Mouse (Mus musculus): ENCODE data around the gene Txlna. TPM values are rescaled to one million over a fixed set of nuclear protein-coding genes. Genes with fewer than 3 reads are reported as not detected.

Txlna gene
- polyA plus RNA-seq, 1 experiment from 2014 or later: 64.1 TPM

GRCm38 (mm10) chr4:129576863-129577491, 63.9 kb downstream of the Txlna start:
- DNase-seq (peak; percentile 83), ATAC-seq (ENCODE audit: low FRiP score, low TSS enrichment) (no peak)
- Histone ChIP-seq H3K4me1 (ENCODE audit: control insufficient read depth, insufficient read depth, low read length) (0 out of 2 replicates have a peak, but pooled peaks cover 8% of the 10 kb centered on the region), H3K9ac (replicated peaks; ENCODE audit: low read length) (peak overlapping the region; percentile 23; the same call in 1 of the 2 replicates), H3K9me3 (ENCODE audit: control insufficient read depth, low read length) (no peaks in the 10 kb centered on the region), H3K27me3 (ENCODE audit: control insufficient read depth, insufficient read depth, low read length) (no peaks in the 10 kb centered on the region), H3K27ac (replicated peaks; ENCODE audit: low read depth, low read length) (no peak overlapping the region), H3K36me3 (ENCODE audit: control insufficient read depth, insufficient read depth, low read length) (no peaks in the 10 kb centered on the region), H3K4me2 (ENCODE audit: low read length) (0 out of 2 replicates have a peak overlapping the region, but pooled peaks have one; percentile 28), H3K4me3 (replicated peaks; ENCODE audit: low read depth, low read length) (no peak overlapping the region)
- 20% methylated on average over 21 of the region's 21 CpGs for WGBS

Small RNAs within 50 kb of the gene (microRNA-seq; reads per million reads assigned to microRNA genes)
- 1.6 reads per million, percentile 6 among the genes with 10 or more reads in this experiment for gene Mir7016

Other genes starting within 250 kb of the Txlna start
- 15.9 and 17.6 TPM in 2 replicates for gene Zbtb8b, start 200.2 kb downstream of the Txlna start, polyA plus RNA-seq (2014; fragmentation: Nextera tagmentation; extraction: Ambion mirVana)
- gene Bsdc1, start 179.5 kb downstream of the Txlna start, polyA plus RNA-seq (2014; fragmentation: Nextera tagmentation; extraction: Ambion mirVana): 31.4 and 35.7 TPM in 2 replicates
- gene Tssk3, start 150.0 kb downstream of the Txlna start, polyA plus RNA-seq (2014; fragmentation: Nextera tagmentation; extraction: Ambion mirVana): 0.38 and 0.74 TPM in 2 replicates
- gene Fam229a, start 149.9 kb downstream of the Txlna start, polyA plus RNA-seq (2014; fragmentation: Nextera tagmentation; extraction: Ambion mirVana): 0.69 TPM in 1 of 2 replicates, not detected in the other
- gene Marcksl1, start 127.5 kb downstream of the Txlna start, polyA plus RNA-seq (2014; fragmentation: Nextera tagmentation; extraction: Ambion mirVana): 1,591 and 1,713 TPM in 2 replicates
- gene Hdac1, start 98.4 kb downstream of the Txlna start, polyA plus RNA-seq (2014; fragmentation: Nextera tagmentation; extraction: Ambion mirVana): 73.6 and 101 TPM in 2 replicates
- 9.0 and 13.6 TPM in 2 replicates for gene Lck, start 67.4 kb downstream of the Txlna start, polyA plus RNA-seq (2014; fragmentation: Nextera tagmentation; extraction: Ambion mirVana)
- 0.24 TPM in 1 of 2 replicates, not detected in the other for gene Fam167b, start 62.5 kb downstream of the Txlna start, polyA plus RNA-seq (2014; fragmentation: Nextera tagmentation; extraction: Ambion mirVana)
- gene Eif3i, start 40.4 kb downstream of the Txlna start, polyA plus RNA-seq (2014; fragmentation: Nextera tagmentation; extraction: Ambion mirVana): 232 and 238 TPM in 2 replicates
- gene Tmem234, start 40.4 kb downstream of the Txlna start, polyA plus RNA-seq (2014; fragmentation: Nextera tagmentation; extraction: Ambion mirVana): 181 and 186 TPM in 2 replicates
- 2.9 and 4.4 TPM in 2 replicates for gene Dcdc2b, start 26.8 kb downstream of the Txlna start, polyA plus RNA-seq (2014; fragmentation: Nextera tagmentation; extraction: Ambion mirVana)
- gene Iqcc, start 22.0 kb downstream of the Txlna start, polyA plus RNA-seq (2014; fragmentation: Nextera tagmentation; extraction: Ambion mirVana): 25.0 and 28.0 TPM in 2 replicates
- gene Ccdc28b, start 17.1 kb downstream of the Txlna start, polyA plus RNA-seq (2014; fragmentation: Nextera tagmentation; extraction: Ambion mirVana): 127 and 147 TPM in 2 replicates
- 16.2 and 17.1 TPM in 2 replicates for gene Kpna6, start 31.7 kb upstream of the Txlna start, polyA plus RNA-seq (2014; fragmentation: Nextera tagmentation; extraction: Ambion mirVana)
- 43.5 and 48.6 TPM in 2 replicates for gene Tmem39b, start 55.8 kb upstream of the Txlna start, polyA plus RNA-seq (2014; fragmentation: Nextera tagmentation; extraction: Ambion mirVana)
- 119 and 154 TPM in 2 replicates for gene Khdrbs1, start 101.2 kb upstream of the Txlna start, polyA plus RNA-seq (2014; fragmentation: Nextera tagmentation; extraction: Ambion mirVana)
- 184 and 256 TPM in 2 replicates for gene Ptp4a2, start 170.2 kb upstream of the Txlna start, polyA plus RNA-seq (2014; fragmentation: Nextera tagmentation; extraction: Ambion mirVana)